Mouse (Mus musculus): Measurements from ENCODE around the gene Gm3238. TPM values are rescaled to one million over a fixed set of nuclear protein-coding genes. Genes with fewer than 3 reads are reported as not detected.
A peak's percentile ranks its signal among the peaks of the same experiment; 100 is the strongest.
"Not testable (repeated sequence)": the region's sequence is repeated elsewhere in the genome, so short reads cannot be mapped to it uniquely, and the experiment has no call there.

The Gm3238 gene
- polyA plus RNA-seq, 1 experiment from 2014 or later, result not detected

DNA sequence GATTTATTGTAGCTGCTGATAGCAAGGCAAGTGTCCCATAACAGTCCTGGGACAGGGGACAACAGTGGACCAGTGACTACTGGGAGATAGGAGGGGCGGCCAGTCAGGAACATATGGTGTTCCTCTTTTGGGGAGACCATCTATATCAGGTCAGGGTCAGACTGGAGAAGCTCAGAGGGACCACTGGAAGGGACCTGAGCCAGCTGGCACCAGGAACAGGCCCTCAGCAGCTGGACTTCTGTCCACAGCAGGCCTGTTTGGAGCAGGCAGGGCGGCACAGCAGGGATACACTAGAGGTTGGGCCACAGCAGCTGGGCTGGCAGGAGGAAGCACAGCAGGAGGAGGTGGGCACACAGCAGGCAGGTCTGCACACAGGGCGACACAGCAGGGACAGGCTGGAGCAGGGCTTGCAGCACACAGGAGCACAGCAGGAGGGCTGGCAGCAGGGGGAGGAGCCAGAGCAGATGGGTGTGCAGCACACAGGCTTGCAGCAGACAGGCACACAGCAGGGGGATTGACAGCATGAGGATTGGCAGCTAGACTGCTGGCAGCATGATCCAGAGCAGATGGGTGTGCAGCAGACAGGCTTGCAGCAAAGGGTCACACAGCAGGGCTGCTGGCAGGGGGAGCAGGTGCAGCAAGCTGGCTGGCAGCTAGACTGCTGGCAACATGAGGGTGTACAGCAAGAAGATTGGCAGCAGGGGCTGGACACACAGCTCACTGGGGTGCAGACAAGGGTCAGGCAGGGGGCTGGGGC is 27.2 kb upstream of the Gm3238 start:
- not testable (repeated sequence) for H3K4me1 ChIP-seq (ENCODE audit: control insufficient read depth, insufficient read depth, low read length); DNase-seq (ENCODE audit: low spot score); H3K9me3 ChIP-seq (ENCODE audit: control insufficient read depth, low read length); H3K9ac ChIP-seq (ENCODE audit: low read length); ATAC-seq (ENCODE audit: insufficient read depth, low FRiP score, low TSS enrichment); H3K27me3 ChIP-seq (ENCODE audit: control insufficient read depth, insufficient read depth, low read length); H3K4me3 ChIP-seq (ENCODE audit: low read depth, low read length); H3K36me3 ChIP-seq (ENCODE audit: control insufficient read depth, insufficient read depth, low read length); H3K4me2 ChIP-seq (ENCODE audit: low read depth)
- 42% methylated on average over 2 of the region's 3 CpGs for WGBS
- H3K27ac ChIP-seq (ENCODE audit: low read depth, low read length), result 0 out of 2 replicates have a peak overlapping the region, but pooled peaks have one; percentile 8

DNA sequence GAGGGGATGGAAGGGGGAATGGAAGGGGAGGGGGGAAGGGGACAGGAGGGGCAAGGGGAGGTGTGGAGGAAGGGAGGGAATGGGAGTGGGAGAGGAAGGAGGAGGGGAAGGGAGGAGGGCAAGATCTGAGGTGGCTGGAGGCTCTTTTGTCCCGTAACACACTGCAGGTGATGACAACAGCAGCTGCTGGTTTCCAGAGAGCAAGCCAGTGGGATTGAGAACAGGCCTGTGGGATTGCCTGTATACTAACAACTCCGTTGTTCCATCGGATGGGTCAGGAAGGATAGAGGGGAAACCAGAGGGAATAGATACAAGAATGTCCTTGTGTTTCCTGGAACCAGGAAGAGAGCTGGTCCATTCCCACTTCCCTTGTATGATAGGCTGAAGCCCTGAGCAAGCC is 26.6 kb upstream of the Gm3238 start:
- Histone ChIP-seq H3K27me3 (ENCODE audit: control insufficient read depth, insufficient read depth, low read length) (no peaks in the 10 kb centered on the region), H3K4me2 (ENCODE audit: low read depth) (no peak overlapping the region), H3K27ac (ENCODE audit: low read depth, low read length) (0 out of 2 replicates have a peak overlapping the region, but pooled peaks have one; percentile 8), H3K36me3 (ENCODE audit: control insufficient read depth, insufficient read depth, low read length) (no peaks in the 10 kb centered on the region), H3K4me3 (ENCODE audit: low read depth, low read length) (no peak overlapping the region), H3K9me3 (ENCODE audit: control insufficient read depth, low read length) (no peaks in the 10 kb centered on the region), H3K4me1 (ENCODE audit: control insufficient read depth, insufficient read depth, low read length) (peaks cover 2% of the 10 kb centered on the region; the same call in 1 of the 2 replicates), H3K9ac (ENCODE audit: low read length) (no peak overlapping the region)
- 18% methylated on average over 3 of the region's 3 CpGs for WGBS
- ATAC-seq (ENCODE audit: insufficient read depth, low FRiP score, low TSS enrichment) (no peak), DNase-seq (ENCODE audit: low spot score) (peak; percentile 25)

DNA sequence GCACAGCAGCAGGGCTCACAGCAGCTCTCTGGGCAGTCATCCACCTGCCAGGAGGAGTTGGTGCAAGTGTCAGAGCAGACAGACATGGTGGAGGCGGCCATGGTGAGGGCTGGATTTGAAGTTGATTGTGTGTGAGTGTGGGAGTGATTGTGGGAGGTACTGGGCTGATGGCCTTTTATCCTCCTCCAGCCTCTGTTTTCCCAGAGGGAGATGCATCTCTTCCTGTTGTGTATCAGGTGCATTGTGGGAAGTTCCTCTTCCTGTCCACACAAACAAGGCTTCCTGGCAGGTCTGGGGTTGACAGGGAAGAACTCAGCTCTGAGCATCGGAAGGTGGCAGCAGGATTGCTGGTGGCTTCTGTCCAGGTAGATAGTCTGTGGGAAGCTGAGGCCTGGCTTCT is 23.9 kb upstream of the Gm3238 start, which contains the start of gene Gm9639:
TSS of gene Gm9639 (minus strand) at position 101 of the 400 bp plus-strand sequence.
- H3K27ac ChIP-seq (ENCODE audit: low read depth, low read length), result no peak within 1 kb of the TSS
- no peaks in the 10 kb centered on the region for H3K27me3 ChIP-seq (ENCODE audit: control insufficient read depth, insufficient read depth, low read length)
- no peak within 1 kb of the TSS for H3K4me3 ChIP-seq (ENCODE audit: low read depth, low read length)
- no peaks in the 10 kb centered on the region for H3K36me3 ChIP-seq (ENCODE audit: control insufficient read depth, insufficient read depth, low read length)
- H3K9me3 ChIP-seq (ENCODE audit: control insufficient read depth, low read length), result no peaks in the 10 kb centered on the region
- H3K4me2 ChIP-seq (ENCODE audit: low read depth), result no peak within 1 kb of the TSS
- peaks cover 2% of the 10 kb centered on the region; the same call in 1 of the 2 replicates for H3K4me1 ChIP-seq (ENCODE audit: control insufficient read depth, insufficient read depth, low read length)
- no peak for ATAC-seq (ENCODE audit: insufficient read depth, low FRiP score, low TSS enrichment)
- H3K9ac ChIP-seq (ENCODE audit: low read length), result no peak within 1 kb of the TSS
- no peak for DNase-seq (ENCODE audit: low spot score)
- 44% methylated on average over 2 of the region's 2 CpGs for WGBS

DNA sequence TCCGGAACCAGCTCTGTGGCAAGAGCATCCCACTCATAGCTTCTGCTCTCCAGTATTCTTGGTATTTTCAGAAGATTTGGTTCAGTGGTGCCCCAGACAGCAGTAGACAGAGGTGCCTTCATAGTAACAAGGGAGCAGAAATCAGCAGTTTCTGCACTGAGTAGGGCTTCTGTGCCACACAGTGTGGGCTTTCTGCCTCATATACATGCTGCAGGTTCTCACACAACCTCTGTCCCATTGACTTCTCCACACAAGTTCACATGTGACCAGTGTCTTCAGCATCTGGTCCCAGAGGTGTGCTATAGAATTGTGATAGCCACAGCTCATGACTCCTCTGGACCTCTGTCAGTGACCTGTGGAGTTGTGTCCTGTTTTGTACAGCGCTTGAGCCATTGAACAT is 17.5 kb upstream of the Gm3238 start:
- Histone ChIP-seq H3K4me1 (ENCODE audit: control insufficient read depth, insufficient read depth, low read length) (no peaks in the 10 kb centered on the region), H3K4me3 (ENCODE audit: low read depth, low read length) (no peak overlapping the region), H3K4me2 (ENCODE audit: low read depth) (no peak overlapping the region), H3K27ac (ENCODE audit: low read depth, low read length) (no peak overlapping the region), H3K9me3 (ENCODE audit: control insufficient read depth, low read length) (no peaks in the 10 kb centered on the region), H3K36me3 (ENCODE audit: control insufficient read depth, insufficient read depth, low read length) (no peaks in the 10 kb centered on the region), H3K27me3 (ENCODE audit: control insufficient read depth, insufficient read depth, low read length) (no peaks in the 10 kb centered on the region), H3K9ac (ENCODE audit: low read length) (no peak overlapping the region)
- DNase-seq (ENCODE audit: low spot score) (no peak), ATAC-seq (ENCODE audit: insufficient read depth, low FRiP score, low TSS enrichment) (no peak)
- WGBS, result 76% methylated on average over 2 of the region's 2 CpGs

GRCm38 (mm10) chr10:77787876-77788275 is 16.8 kb upstream of the Gm3238 start, which contains the start of gene Gm7137:
Gene Gm7137 (minus strand): TSS chr10:77788200.
- H3K9me3 ChIP-seq (ENCODE audit: control insufficient read depth, low read length); ATAC-seq (ENCODE audit: insufficient read depth, low FRiP score, low TSS enrichment); H3K4me1 ChIP-seq (ENCODE audit: control insufficient read depth, insufficient read depth, low read length); H3K27me3 ChIP-seq (ENCODE audit: control insufficient read depth, insufficient read depth, low read length); H3K9ac ChIP-seq (ENCODE audit: low read length); H3K4me3 ChIP-seq (ENCODE audit: low read depth, low read length); H3K27ac ChIP-seq (ENCODE audit: low read depth, low read length); H3K4me2 ChIP-seq (ENCODE audit: low read depth); H3K36me3 ChIP-seq (ENCODE audit: control insufficient read depth, insufficient read depth, low read length): not testable (repeated sequence)
- peak; percentile 9 for DNase-seq (ENCODE audit: low spot score)
- WGBS, result 63% methylated on average over 1 of the region's 1 CpGs

DNA sequence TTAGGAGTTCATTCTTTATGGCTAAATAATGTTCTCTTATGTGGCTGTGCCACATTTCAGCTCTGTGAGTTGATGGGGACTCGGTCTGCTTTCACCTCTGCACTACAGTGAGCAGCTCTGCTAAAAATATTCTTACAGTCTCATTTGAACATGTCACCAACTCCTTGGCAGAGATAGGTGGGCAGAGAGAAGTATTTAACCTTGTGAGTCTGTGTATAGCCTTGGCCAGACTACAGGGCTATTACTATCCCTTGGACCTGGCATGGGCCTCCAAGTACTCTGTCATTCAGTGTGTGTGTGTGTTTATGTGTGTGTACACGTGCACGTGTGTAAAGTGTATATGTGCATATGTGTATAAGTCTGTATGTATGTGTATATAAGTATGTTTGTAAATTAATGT is 12.3 kb upstream of the Gm3238 start:
- H3K4me2 ChIP-seq (ENCODE audit: low read depth); H3K9ac ChIP-seq (ENCODE audit: low read length); H3K36me3 ChIP-seq (ENCODE audit: control insufficient read depth, insufficient read depth, low read length); ATAC-seq (ENCODE audit: insufficient read depth, low FRiP score, low TSS enrichment); H3K4me3 ChIP-seq (ENCODE audit: low read depth, low read length); DNase-seq (ENCODE audit: low spot score); H3K27ac ChIP-seq (ENCODE audit: low read depth, low read length); H3K27me3 ChIP-seq (ENCODE audit: control insufficient read depth, insufficient read depth, low read length); H3K9me3 ChIP-seq (ENCODE audit: control insufficient read depth, low read length); H3K4me1 ChIP-seq (ENCODE audit: control insufficient read depth, insufficient read depth, low read length): not testable (repeated sequence)
- 81% methylated on average over 1 of the region's 3 CpGs for WGBS

GRCm38 (mm10) chr10:77782442-77782841 is 11.3 kb upstream of the Gm3238 start, which contains the start of gene Gm3250:
Gene Gm3250 (minus strand): TSS chr10:77782542.
- not testable (repeated sequence) for H3K9me3 ChIP-seq (ENCODE audit: control insufficient read depth, low read length); H3K4me2 ChIP-seq (ENCODE audit: low read depth); H3K4me1 ChIP-seq (ENCODE audit: control insufficient read depth, insufficient read depth, low read length); ATAC-seq (ENCODE audit: insufficient read depth, low FRiP score, low TSS enrichment); H3K4me3 ChIP-seq (ENCODE audit: low read depth, low read length); H3K27ac ChIP-seq (ENCODE audit: low read depth, low read length); DNase-seq (ENCODE audit: low spot score); H3K36me3 ChIP-seq (ENCODE audit: control insufficient read depth, insufficient read depth, low read length); H3K27me3 ChIP-seq (ENCODE audit: control insufficient read depth, insufficient read depth, low read length); H3K9ac ChIP-seq (ENCODE audit: low read length)
- 80% methylated on average over 1 of the region's 1 CpGs for WGBS

- 44% methylated on average over 1 of the region's 1 CpGs for WGBS
These were observed 5.7 kb upstream of the Gm3238 start, which contains the start of gene Gm7138 for GRCm38 (mm10) chr10:77776844-77777243. Gene Gm7138 (minus strand): TSS chr10:77776944.

DNA sequence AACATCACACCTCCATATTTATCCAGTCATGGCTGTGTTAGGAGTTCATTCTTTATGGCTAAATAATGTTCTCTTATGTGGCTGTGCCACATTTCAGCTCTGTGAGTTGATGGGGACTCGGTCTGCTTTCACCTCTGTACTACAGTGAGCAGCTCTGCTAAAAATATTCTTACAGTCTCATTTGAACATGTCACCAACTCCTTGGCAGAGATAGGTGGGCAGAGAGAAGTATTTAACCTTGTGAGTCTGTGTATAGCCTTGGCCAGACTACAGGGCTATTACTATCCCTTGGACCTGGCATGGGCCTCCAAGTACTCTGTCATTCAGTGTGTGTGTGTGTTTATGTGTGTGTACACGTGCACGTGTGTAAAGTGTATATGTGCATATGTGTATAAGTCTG is 1.0 kb upstream of the Gm3238 start:
- not testable (repeated sequence) for H3K36me3 ChIP-seq (ENCODE audit: control insufficient read depth, insufficient read depth, low read length); H3K9me3 ChIP-seq (ENCODE audit: control insufficient read depth, low read length); H3K27ac ChIP-seq (ENCODE audit: low read depth, low read length); H3K4me3 ChIP-seq (ENCODE audit: low read depth, low read length); H3K4me1 ChIP-seq (ENCODE audit: control insufficient read depth, insufficient read depth, low read length); DNase-seq (ENCODE audit: low spot score); H3K27me3 ChIP-seq (ENCODE audit: control insufficient read depth, insufficient read depth, low read length); ATAC-seq (ENCODE audit: insufficient read depth, low FRiP score, low TSS enrichment); H3K4me2 ChIP-seq (ENCODE audit: low read depth); H3K9ac ChIP-seq (ENCODE audit: low read length)
- 100% methylated on average over 1 of the region's 3 CpGs for WGBS

More at GRCm38 (mm10) chr10:77776844-77777243, 5.7 kb upstream of the Gm3238 start, which contains the start of gene Gm7138:
- H3K4me2 ChIP-seq (ENCODE audit: low read depth); ATAC-seq (ENCODE audit: insufficient read depth, low FRiP score, low TSS enrichment); H3K27ac ChIP-seq (ENCODE audit: low read depth, low read length); DNase-seq (ENCODE audit: low spot score); H3K4me1 ChIP-seq (ENCODE audit: control insufficient read depth, insufficient read depth, low read length); H3K27me3 ChIP-seq (ENCODE audit: control insufficient read depth, insufficient read depth, low read length); H3K4me3 ChIP-seq (ENCODE audit: low read depth, low read length); H3K9me3 ChIP-seq (ENCODE audit: control insufficient read depth, low read length); H3K9ac ChIP-seq (ENCODE audit: low read length); H3K36me3 ChIP-seq (ENCODE audit: control insufficient read depth, insufficient read depth, low read length): not testable (repeated sequence)

Data from neural tube, embryonic 11.5 days (tissue).